Mouse (Mus musculus): ENCODE measurements around the gene Rbms3. TPM values are rescaled to one million over a fixed set of nuclear protein-coding genes. Genes with fewer than 3 reads are reported as not detected.

Rbms3 gene
- polyA plus RNA-seq, 1 experiment from 2014 or later, result 13.1 TPM

- H3K4me2 ChIP-seq (replicated peaks; ENCODE audit: low read depth), result no peak overlapping the region
- no peaks in the 10 kb centered on the region for H3K36me3 ChIP-seq (ENCODE audit: control insufficient read depth, insufficient read depth)
- no peak overlapping the region for H3K9ac ChIP-seq (ENCODE audit: low read depth, low read length)
- 46% methylated on average over 18 of the region's 18 CpGs for WGBS
- H3K4me1 ChIP-seq (replicated peaks; ENCODE audit: control insufficient read depth, insufficient read depth, low read length), result no peaks in the 10 kb centered on the region
- H3K4me3 ChIP-seq (ENCODE audit: low read depth, low read length), result no peak overlapping the region
- H3K27ac ChIP-seq (ENCODE audit: low read depth, low read length), result no peak overlapping the region
- peak; percentile 52 for TF ChIP-seq CTCF (IDR thresholded peaks at IDR 0.05; ENCODE audit: low read depth)
- H3K9me3 ChIP-seq (ENCODE audit: control insufficient read depth), result no peaks in the 10 kb centered on the region
- no peaks in the 10 kb centered on the region for H3K27me3 ChIP-seq (replicated peaks; ENCODE audit: control insufficient read depth, insufficient read depth, low read length)
- ATAC-seq, result no peak
These were observed 235.8 kb downstream of the Rbms3 start for GRCm38 (mm10) chr9:117393626-117394525.

- WGBS, result 86% methylated on average over 9 of the region's 9 CpGs
- Histone ChIP-seq H3K4me3 (ENCODE audit: low read depth, low read length) (no peak overlapping the region), H3K4me2 (replicated peaks; ENCODE audit: low read depth) (no peak overlapping the region), H3K9me3 (ENCODE audit: control insufficient read depth) (no peaks in the 10 kb centered on the region), H3K27ac (ENCODE audit: low read depth, low read length) (no peak overlapping the region), H3K4me1 (replicated peaks; ENCODE audit: control insufficient read depth, insufficient read depth, low read length) (no peaks in the 10 kb centered on the region), H3K36me3 (ENCODE audit: control insufficient read depth, insufficient read depth) (no peaks in the 10 kb centered on the region), H3K9ac (ENCODE audit: low read depth, low read length) (no peak overlapping the region), H3K27me3 (replicated peaks; ENCODE audit: control insufficient read depth, insufficient read depth, low read length) (no peaks in the 10 kb centered on the region)
- TF ChIP-seq CTCF (IDR thresholded peaks at IDR 0.05; ENCODE audit: low read depth), result no peak
- ATAC-seq, result no peak
These were observed 241.7 kb downstream of the Rbms3 start for GRCm38 (mm10) chr9:117388024-117388423.

GRCm38 (mm10) chr9:117380876-117381275, 248.8 kb downstream of the Rbms3 start:
- Histone ChIP-seq H3K36me3 (ENCODE audit: control insufficient read depth, insufficient read depth) (no peaks in the 10 kb centered on the region), H3K9me3 (ENCODE audit: control insufficient read depth) (no peaks in the 10 kb centered on the region), H3K9ac (ENCODE audit: low read depth, low read length) (no peak overlapping the region), H3K4me2 (replicated peaks; ENCODE audit: low read depth) (no peak overlapping the region), H3K4me1 (replicated peaks; ENCODE audit: control insufficient read depth, insufficient read depth, low read length) (no peaks in the 10 kb centered on the region), H3K27me3 (replicated peaks; ENCODE audit: control insufficient read depth, insufficient read depth, low read length) (no peaks in the 10 kb centered on the region), H3K27ac (ENCODE audit: low read depth, low read length) (no peak overlapping the region), H3K4me3 (ENCODE audit: low read depth, low read length) (no peak overlapping the region)
- no peak for ATAC-seq
- WGBS, result 59% methylated on average over 5 of the region's 5 CpGs
- TF ChIP-seq CTCF (IDR thresholded peaks at IDR 0.05; ENCODE audit: low read depth), result no peak

GRCm38 (mm10) chr9:117380076-117380475, 249.6 kb downstream of the Rbms3 start:
- no peaks in the 10 kb centered on the region for H3K4me1 ChIP-seq (replicated peaks; ENCODE audit: control insufficient read depth, insufficient read depth, low read length)
- H3K9ac ChIP-seq (ENCODE audit: low read depth, low read length), result no peak overlapping the region
- H3K27me3 ChIP-seq (replicated peaks; ENCODE audit: control insufficient read depth, insufficient read depth, low read length), result no peaks in the 10 kb centered on the region
- TF ChIP-seq CTCF (IDR thresholded peaks at IDR 0.05; ENCODE audit: low read depth), result no peak
- ATAC-seq, result no peak
- WGBS, result 40% methylated on average over 5 of the region's 5 CpGs
- no peak overlapping the region for H3K4me3 ChIP-seq (ENCODE audit: low read depth, low read length)
- H3K9me3 ChIP-seq (ENCODE audit: control insufficient read depth), result no peaks in the 10 kb centered on the region
- no peak overlapping the region for H3K27ac ChIP-seq (ENCODE audit: low read depth, low read length)
- H3K4me2 ChIP-seq (replicated peaks; ENCODE audit: low read depth), result no peak overlapping the region
- no peaks in the 10 kb centered on the region for H3K36me3 ChIP-seq (ENCODE audit: control insufficient read depth, insufficient read depth)

GRCm38 (mm10) chr9:117379448-117379983, 250.2 kb downstream of the Rbms3 start:
- no peak overlapping the region for H3K27ac ChIP-seq (ENCODE audit: low read depth, low read length)
- no peak overlapping the region for H3K4me2 ChIP-seq (replicated peaks; ENCODE audit: low read depth)
- no peak for TF ChIP-seq CTCF (IDR thresholded peaks at IDR 0.05; ENCODE audit: low read depth)
- no peaks in the 10 kb centered on the region for H3K9me3 ChIP-seq (ENCODE audit: control insufficient read depth)
- 59% methylated on average over 16 of the region's 16 CpGs for WGBS
- no peaks in the 10 kb centered on the region for H3K4me1 ChIP-seq (replicated peaks; ENCODE audit: control insufficient read depth, insufficient read depth, low read length)
- H3K9ac ChIP-seq (ENCODE audit: low read depth, low read length), result no peak overlapping the region
- no peaks in the 10 kb centered on the region for H3K27me3 ChIP-seq (replicated peaks; ENCODE audit: control insufficient read depth, insufficient read depth, low read length)
- H3K4me3 ChIP-seq (ENCODE audit: low read depth, low read length), result no peak overlapping the region
- H3K36me3 ChIP-seq (ENCODE audit: control insufficient read depth, insufficient read depth), result no peaks in the 10 kb centered on the region
- no peak for ATAC-seq

GRCm38 (mm10) chr9:117378131-117378890, 251.4 kb downstream of the Rbms3 start:
- 55% methylated on average over 9 of the region's 9 CpGs for WGBS
- ATAC-seq, result peak; percentile 61

More at GRCm38 (mm10) chr9:117378131-117378890, 251.4 kb downstream of the Rbms3 start:
- no peak for TF ChIP-seq CTCF (IDR thresholded peaks at IDR 0.05; ENCODE audit: low read depth)
- Histone ChIP-seq H3K4me3 (ENCODE audit: low read depth, low read length) (no peak overlapping the region), H3K9ac (ENCODE audit: low read depth, low read length) (no peak overlapping the region), H3K36me3 (ENCODE audit: control insufficient read depth, insufficient read depth) (no peaks in the 10 kb centered on the region), H3K9me3 (ENCODE audit: control insufficient read depth) (no peaks in the 10 kb centered on the region), H3K27ac (ENCODE audit: low read depth, low read length) (no peak overlapping the region), H3K4me1 (replicated peaks; ENCODE audit: control insufficient read depth, insufficient read depth, low read length) (no peaks in the 10 kb centered on the region), H3K27me3 (replicated peaks; ENCODE audit: control insufficient read depth, insufficient read depth, low read length) (no peaks in the 10 kb centered on the region), H3K4me2 (replicated peaks; ENCODE audit: low read depth) (no peak overlapping the region)
